Mouse (Mus musculus) liver, embryonic 16.5 days (tissue): ENCODE data around the gene Cox4i2. TPM values are rescaled to one million over a fixed set of nuclear protein-coding genes. Genes with fewer than 3 reads are reported as not detected.
A peak's percentile ranks its signal among the peaks of the same experiment; 100 is the strongest.

ENCODE experiments used
- ATAC-seq: fragments of 200-750 bp; cut with Nextera tagmentation; 2 replicates; pipeline ENCODE4 v1.8.0; 2017; ENCODE audit warnings: low read depth, mild to moderate bottlenecking, moderate number of reproducible peaks, moderate library complexity
- H3K27ac ChIP-seq: fragments of 300-500 bp; sonication (generic); 2 replicates; pipeline ENCODE4 v1.5.1; 2014; ENCODE audit warnings: mild to moderate bottlenecking, low read length
- H3K27me3 ChIP-seq: fragments of 300-500 bp; sonication (generic); 2 replicates; pipeline ENCODE4 v1.6.1; 2014; ENCODE audit warnings: low read depth, low read length, mixed read lengths; ENCODE audit not compliant: control insufficient read depth, insufficient read depth
- H3K36me3 ChIP-seq: fragments of 300-500 bp; sonication (generic); 2 replicates; pipeline ENCODE4 v1.6.1; 2014; ENCODE audit warnings: mild to moderate bottlenecking; ENCODE audit not compliant: control insufficient read depth, insufficient read depth
- H3K4me1 ChIP-seq: fragments of 300-500 bp; sonication (generic); 2 replicates; pipeline ENCODE4 v1.6.1; 2014; ENCODE audit warnings: low read depth, low read length, mixed read lengths; ENCODE audit not compliant: control insufficient read depth
- H3K4me2 ChIP-seq: fragments of 300-500 bp; sonication (generic); 2 replicates; pipeline ENCODE4 v1.6.1; 2014; ENCODE audit warnings: low read depth, low read length, mixed read lengths
- H3K4me3 ChIP-seq: fragments of 300-500 bp; sonication (generic); 2 replicates; pipeline ENCODE4 v1.5.1; 2014; ENCODE audit warnings: low read depth, mild to moderate bottlenecking, low read length
- H3K9ac ChIP-seq: fragments of 300-500 bp; sonication (generic); 2 replicates; pipeline ENCODE4 v1.6.1; 2014; ENCODE audit warnings: low read depth, low read length
- H3K9me3 ChIP-seq: fragments of 300-500 bp; sonication (generic); replicated peaks from 2 replicates; pipeline ENCODE4 v1.6.1; 2016; ENCODE audit warnings: low read length; ENCODE audit not compliant: control insufficient read depth
- WGBS: fragments of 180-500 bp; shearing (Covaris S2); extraction: QIAGEN DNeasy Blood & Tissue Kit; methylation state at CpG from one replicate; pipeline ENCODE4 v1.1.7; 2014; ENCODE audit not compliant: insufficient replicate concordance; 5-methylcytosine and 5-hydroxymethylcytosine counted together
- polyA plus RNA-seq: library from polyadenylated mRNA; unstranded; fragments of >200 nt; fragmentation: Nextera tagmentation; extraction: Ambion mirVana; gene quantifications from 2 replicates; pipeline ENCODE4 v1.2.1, GENCODE M21; 2015

Gene Cox4i2
- polyA plus RNA-seq, 1 experiment from 2014 or later = 1.4 TPM

GRCm38 (mm10) chr2:152793381-152793780, 39.4 kb downstream of the Cox4i2 start:
- Histone ChIP-seq H3K4me2 (no peak overlapping the region), H3K4me1 (peaks cover 72% of the 10 kb centered on the region), H3K27ac (peak overlapping the region; percentile 68), H3K9me3 (no peaks in the 10 kb centered on the region), H3K27me3 (no peaks in the 10 kb centered on the region), H3K9ac (no peak overlapping the region), H3K36me3 (peaks cover 4% of the 10 kb centered on the region; the same call in 1 of the 2 replicates), H3K4me3 (no peak overlapping the region)
- 58% methylated on average over 5 of the region's 5 CpGs for WGBS
- no peak for ATAC-seq

- peak overlapping the region; percentile 45 for H3K27ac ChIP-seq
- ATAC-seq = peak; percentile 2; the same call in 1 of the 2 replicates
- no peak overlapping the region for H3K9ac ChIP-seq
- H3K4me3 ChIP-seq = no peak overlapping the region
- no peaks in the 10 kb centered on the region for H3K9me3 ChIP-seq
- peaks cover 4% of the 10 kb centered on the region; the same call in 1 of the 2 replicates for H3K36me3 ChIP-seq
- H3K4me1 ChIP-seq = peaks cover 66% of the 10 kb centered on the region
- 67% methylated on average over 9 of the region's 9 CpGs for WGBS
- H3K4me2 ChIP-seq = no peak overlapping the region
- no peaks in the 10 kb centered on the region for H3K27me3 ChIP-seq
Observed at GRCm38 (mm10) chr2:152794281-152794827, 40.4 kb downstream of the Cox4i2 start.

GRCm38 (mm10) chr2:152797589-152797988, 43.6 kb downstream of the Cox4i2 start:
- H3K4me1 ChIP-seq = peaks cover 51% of the 10 kb centered on the region
- no peak for ATAC-seq
- H3K4me2 ChIP-seq = no peak overlapping the region
- H3K36me3 ChIP-seq = no peaks in the 10 kb centered on the region; the same call in 1 of the 2 replicates
- no peaks in the 10 kb centered on the region for H3K27me3 ChIP-seq
- no peaks in the 10 kb centered on the region for H3K9me3 ChIP-seq
- H3K27ac ChIP-seq = no peak overlapping the region; the same call in 1 of the 2 replicates
- no peak overlapping the region for H3K9ac ChIP-seq
- H3K4me3 ChIP-seq = no peak overlapping the region
- WGBS = 79% methylated on average over 1 of the region's 1 CpGs

- H3K4me2 ChIP-seq = no peak overlapping the region
- H3K36me3 ChIP-seq = no peaks in the 10 kb centered on the region; the same call in 1 of the 2 replicates
- H3K4me3 ChIP-seq = no peak overlapping the region
- no peak overlapping the region for H3K27ac ChIP-seq
- 63% methylated on average over 7 of the region's 7 CpGs for WGBS
- no peaks in the 10 kb centered on the region for H3K27me3 ChIP-seq
- peaks cover 51% of the 10 kb centered on the region for H3K4me1 ChIP-seq
- no peak for ATAC-seq
- H3K9ac ChIP-seq = no peak overlapping the region
- H3K9me3 ChIP-seq = no peaks in the 10 kb centered on the region
Observed at GRCm38 (mm10) chr2:152799954-152800761, 46.2 kb downstream of the Cox4i2 start.

GRCm38 (mm10) chr2:152800762-152801113, 46.8 kb downstream of the Cox4i2 start:
- Histone ChIP-seq H3K9me3 (no peaks in the 10 kb centered on the region), H3K9ac (no peak overlapping the region), H3K27ac (no peak overlapping the region), H3K4me2 (no peak overlapping the region), H3K4me3 (no peak overlapping the region), H3K27me3 (no peaks in the 10 kb centered on the region), H3K4me1 (peaks cover 53% of the 10 kb centered on the region), H3K36me3 (no peaks in the 10 kb centered on the region; the same call in 1 of the 2 replicates)
- no peak for ATAC-seq

- WGBS = 87% methylated on average over 10 of the region's 10 CpGs
- Histone ChIP-seq H3K27ac (no peak overlapping the region), H3K4me1 (peaks cover 64% of the 10 kb centered on the region), H3K36me3 (no peaks in the 10 kb centered on the region; the same call in 1 of the 2 replicates), H3K4me3 (no peak overlapping the region), H3K4me2 (no peak overlapping the region), H3K9me3 (no peaks in the 10 kb centered on the region), H3K27me3 (no peaks in the 10 kb centered on the region), H3K9ac (no peak overlapping the region)
- ATAC-seq = no peak
Observed at GRCm38 (mm10) chr2:152802303-152802702, 48.3 kb downstream of the Cox4i2 start.

GRCm38 (mm10) chr2:152803081-152803480, 49.1 kb downstream of the Cox4i2 start:
- Histone ChIP-seq H3K4me3 (no peak overlapping the region), H3K9me3 (no peaks in the 10 kb centered on the region), H3K27ac (peak overlapping the region; percentile 67), H3K36me3 (no peaks in the 10 kb centered on the region; the same call in 1 of the 2 replicates), H3K4me2 (peak overlapping the region; percentile 22), H3K9ac (peak overlapping the region; percentile 42; the same call in 1 of the 2 replicates), H3K27me3 (no peaks in the 10 kb centered on the region), H3K4me1 (peaks cover 61% of the 10 kb centered on the region)
- WGBS = 76% methylated on average over 5 of the region's 5 CpGs
- no peak for ATAC-seq

- no peaks in the 10 kb centered on the region for H3K9me3 ChIP-seq
- peak overlapping the region; percentile 42 for H3K4me2 ChIP-seq
- no peaks in the 10 kb centered on the region for H3K27me3 ChIP-seq
- peak overlapping the region; percentile 59 for H3K9ac ChIP-seq
- peaks cover 75% of the 10 kb centered on the region for H3K4me1 ChIP-seq
- 14% methylated on average over 6 of the region's 6 CpGs for WGBS
- H3K36me3 ChIP-seq = no peaks in the 10 kb centered on the region; the same call in 1 of the 2 replicates
- peak; percentile 52 for ATAC-seq
- H3K27ac ChIP-seq = peak overlapping the region; percentile 79
- H3K4me3 ChIP-seq = peak overlapping the region; percentile 15; the same call in 1 of the 2 replicates
Observed at GRCm38 (mm10) chr2:152804408-152805110, 50.6 kb downstream of the Cox4i2 start.
